Mouse (Mus musculus): ENCODE measurements around the gene Nup98.

DNA sequence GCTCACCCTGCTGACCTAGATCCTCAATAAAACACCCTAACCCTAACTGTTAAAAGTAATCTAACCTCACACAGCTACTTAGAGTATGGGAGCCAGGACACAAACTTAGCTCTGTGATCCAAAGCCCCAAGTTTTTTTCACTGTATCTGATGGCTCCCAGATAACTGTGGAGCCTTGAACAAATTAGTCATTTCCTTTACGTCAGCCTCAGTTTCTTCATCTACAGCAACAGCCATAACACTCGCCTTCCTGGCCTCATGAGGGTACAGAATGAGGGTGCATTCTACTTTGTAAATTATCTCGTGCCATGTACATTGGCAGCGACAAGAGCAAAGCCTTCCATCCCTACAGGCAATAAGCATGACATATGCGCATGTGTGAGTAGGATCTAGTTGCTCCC lies 32.4 kb upstream of the Nup98 start:
- no peak for TF ChIP-seq CTCF (IDR thresholded peaks at IDR 0.05; ENCODE audit: control insufficient read depth, insufficient read depth, insufficient read length)
- TF ChIP-seq MAX (IDR thresholded peaks at IDR 0.05), result no peak
- no peak for TF ChIP-seq MYOG (IDR thresholded peaks at IDR 0.05; ENCODE audit: control insufficient read depth, extremely low read depth, insufficient read length)
- no peak for TF ChIP-seq MYOD1 (IDR thresholded peaks at IDR 0.05; ENCODE audit: control insufficient read depth, insufficient read length, low read depth)
- TF ChIP-seq USF1 (IDR thresholded peaks at IDR 0.05; ENCODE audit: low read depth), result no peak
- no peak for TF ChIP-seq CEBPB (IDR thresholded peaks at IDR 0.05; ENCODE audit: low read depth)

Measured in C2C12 (cell line).